Mouse (Mus musculus) frontal cortex, postnatal 14 days (tissue): ENCODE measurements around the gene Ccnd1.
A peak's percentile ranks its signal among the peaks of the same experiment; 100 is the strongest.
"Not testable (repeated sequence)": the region's sequence is repeated elsewhere in the genome, so short reads cannot be mapped to it uniquely, and the experiment has no call there.

Experiments used
- DNase-seq, 2 experiments: peaks; one replicate each; pipeline ENCODE4 v3.0.0; 2022; ENCODE audit warnings: low spot score in 2 of 2

Ccnd1 gene

DNA sequence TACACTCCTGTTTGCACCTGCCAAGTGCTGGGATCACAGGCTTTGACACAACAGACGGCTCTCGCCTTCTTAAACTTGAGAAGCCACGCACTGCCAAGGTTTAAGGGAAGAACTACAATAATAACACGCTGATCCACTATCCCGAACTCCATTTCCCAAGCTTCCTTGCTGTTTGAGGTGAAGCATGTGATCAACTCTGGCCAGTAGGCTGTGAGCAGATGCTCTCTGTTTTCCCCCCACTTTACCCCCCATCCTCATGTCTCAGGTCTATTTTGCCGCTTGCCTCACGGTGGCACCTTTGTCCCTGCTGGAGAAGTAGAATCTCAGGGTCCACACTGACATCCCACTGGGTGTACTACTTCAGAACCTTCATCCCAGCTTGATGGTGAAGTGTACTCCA is 31.0 kb downstream of the Ccnd1 start:
- DNase-seq: no peak

- no peak for DNase-seq
Measured at GRCm38 (mm10) chr7:144907793-144908192, 31.9 kb downstream of the Ccnd1 start.

- DNase-seq: peak in 1 of 2 experiments; percentile 59
Measured at GRCm38 (mm10) chr7:144906708-144907397, 32.9 kb downstream of the Ccnd1 start.

GRCm38 (mm10) chr7:144905514-144905913 is 34.2 kb downstream of the Ccnd1 start:
- not testable (repeated sequence) for DNase-seq

GRCm38 (mm10) chr7:144898506-144898905 is 41.2 kb downstream of the Ccnd1 start:
- no peak for DNase-seq

DNA sequence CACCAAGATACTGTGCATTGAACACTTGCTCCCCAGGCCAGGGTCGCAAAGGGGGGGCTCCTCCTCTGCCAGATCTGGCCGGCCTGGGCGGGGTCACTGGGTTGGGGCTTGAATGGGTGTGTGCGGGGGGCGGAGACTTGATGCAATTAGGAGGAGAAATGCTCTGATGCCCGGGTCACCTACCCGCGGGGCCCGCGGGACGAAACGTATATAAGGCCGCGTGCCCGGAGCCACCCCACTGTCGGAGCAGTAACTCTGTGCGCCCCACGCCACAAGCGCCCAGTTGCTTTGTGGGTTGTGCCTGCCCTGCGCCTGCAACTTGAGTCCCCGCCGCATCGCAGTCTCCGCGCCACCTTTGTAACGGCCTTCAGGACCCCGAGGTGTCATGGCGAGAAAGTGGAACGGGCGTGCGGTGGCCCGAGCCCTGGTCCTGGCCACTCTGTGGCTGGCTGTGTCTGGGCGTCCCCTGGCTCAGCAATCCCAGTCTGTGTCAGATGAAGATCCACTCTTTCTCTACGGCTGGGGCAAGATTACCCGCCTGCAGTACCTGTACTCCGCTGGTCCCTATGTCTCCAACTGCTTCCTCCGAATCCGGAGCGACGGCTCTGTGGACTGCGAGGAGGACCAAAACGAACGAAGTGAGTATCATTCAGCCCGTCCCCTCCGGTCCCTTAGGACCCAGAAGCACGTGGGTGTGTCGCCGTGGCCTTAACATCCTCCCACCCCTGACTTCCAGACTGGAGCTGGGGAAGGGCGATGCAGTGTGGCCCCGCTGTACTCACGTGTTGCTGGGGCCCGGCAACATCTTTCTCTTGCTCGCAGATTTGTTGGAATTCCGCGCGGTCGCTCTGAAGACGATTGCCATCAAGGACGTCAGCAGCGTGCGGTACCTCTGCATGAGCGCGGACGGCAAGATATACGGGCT is 43.2 kb downstream of the Ccnd1 start, which contains the start of gene Fgf15:
TSS of gene Fgf15 (plus strand) at position 238 of the 925 bp plus-strand sequence.
- DNase-seq: no peak

GRCm38 (mm10) chr7:144895305-144896111 is 44.2 kb downstream of the Ccnd1 start:
- DNase-seq: peak in 1 of 2 experiments; percentile 73

- no peak for DNase-seq
Measured at GRCm38 (mm10) chr7:144894706-144895105, 45.0 kb downstream of the Ccnd1 start.

DNA sequence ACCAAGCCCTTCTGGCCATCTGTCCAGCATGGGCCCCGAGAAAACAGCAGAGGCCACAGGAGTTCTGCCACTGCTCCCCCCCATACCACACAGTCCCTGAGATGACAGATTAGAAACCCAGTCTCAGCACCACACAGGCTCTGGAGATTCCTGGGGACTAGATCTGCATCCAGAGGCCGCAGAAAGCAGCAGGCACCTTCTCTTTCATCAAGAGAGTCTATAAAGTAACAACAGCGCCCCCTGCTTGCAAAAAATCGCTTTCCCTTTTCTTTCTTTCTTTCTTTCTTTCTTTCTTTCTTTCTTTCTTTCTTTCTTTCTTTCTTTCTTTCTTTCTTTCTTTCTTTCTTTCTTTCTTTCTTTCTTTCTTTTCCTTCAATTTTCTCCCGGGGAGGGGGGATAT is 45.5 kb downstream of the Ccnd1 start:
- no peak for DNase-seq

DNA sequence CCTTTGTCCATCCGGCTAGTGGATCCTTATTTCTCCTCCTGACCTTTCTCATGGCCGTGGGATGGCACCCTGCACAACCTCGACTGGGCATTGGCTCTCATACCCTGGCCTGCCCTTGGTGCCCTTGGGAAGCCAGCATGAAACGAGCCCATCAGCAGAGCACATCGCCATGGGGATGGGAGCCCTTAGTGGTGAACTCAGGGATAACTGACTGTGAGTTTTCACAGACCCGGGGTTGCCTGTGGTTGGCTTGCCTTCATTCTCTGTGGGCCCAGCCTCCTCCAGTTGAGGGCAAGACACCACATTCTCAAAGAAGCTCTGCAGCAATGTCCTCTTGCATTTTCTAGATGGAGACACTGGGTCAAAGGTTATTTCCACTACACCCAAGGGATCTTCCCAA is 47.4 kb downstream of the Ccnd1 start:
- no peak for DNase-seq

GRCm38 (mm10) chr7:144891863-144892262 is 47.9 kb downstream of the Ccnd1 start:
- DNase-seq: no peak

GRCm38 (mm10) chr7:144890661-144891060 is 49.1 kb downstream of the Ccnd1 start:
- DNase-seq: not testable (repeated sequence)

- DNase-seq: no peak
Measured at GRCm38 (mm10) chr7:144888564-144889299, 51.0 kb downstream of the Ccnd1 start.

DNA sequence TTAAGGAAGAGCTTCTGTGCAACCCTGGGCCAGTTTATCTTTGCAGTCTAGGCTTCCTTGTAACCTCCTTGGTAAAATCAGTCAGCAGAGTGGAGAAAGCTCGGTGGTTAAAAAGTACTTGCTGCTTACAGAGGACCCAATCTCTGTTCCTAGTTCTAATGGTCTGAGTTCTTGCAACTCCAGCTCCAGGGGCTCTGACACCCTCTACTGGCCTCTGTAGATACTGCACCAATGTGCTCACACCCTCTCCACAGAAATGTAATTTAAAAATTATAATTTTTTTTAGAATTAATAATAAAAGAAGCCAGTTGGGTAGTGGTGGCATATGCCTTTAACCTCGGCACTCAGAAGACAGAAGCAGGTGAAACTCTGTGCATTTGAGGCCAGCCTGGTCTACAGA is 52.1 kb downstream of the Ccnd1 start:
- DNase-seq: no peak

DNA sequence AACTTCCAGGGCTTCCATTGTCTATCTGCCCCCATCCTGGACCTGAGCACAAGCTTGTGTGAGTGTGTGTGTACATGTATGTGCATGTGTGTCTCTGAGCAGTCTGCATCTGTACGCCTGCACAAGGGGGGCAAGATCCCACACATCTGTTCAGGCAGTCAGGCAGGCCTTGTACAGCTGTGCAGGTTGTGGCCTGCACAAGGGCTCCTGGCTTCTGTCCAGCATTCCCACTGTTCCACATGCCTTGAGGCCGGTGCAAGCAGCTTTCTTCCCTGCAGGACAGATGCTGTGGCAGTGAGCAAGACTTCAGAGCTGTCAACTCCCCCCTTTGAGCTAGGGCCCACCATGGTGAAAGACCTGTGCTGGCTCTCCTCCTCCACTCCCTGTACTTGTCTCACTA is 56.6 kb downstream of the Ccnd1 start:
- DNase-seq: no peak
